Mouse (Mus musculus): Measurements from ENCODE around the gene Cenpa. TPM values are rescaled to one million over a fixed set of nuclear protein-coding genes. Genes with fewer than 3 reads are reported as not detected.

Gene Cenpa
- polyA plus RNA-seq, 1 experiment from 2014 or later, result 467 TPM

DNA sequence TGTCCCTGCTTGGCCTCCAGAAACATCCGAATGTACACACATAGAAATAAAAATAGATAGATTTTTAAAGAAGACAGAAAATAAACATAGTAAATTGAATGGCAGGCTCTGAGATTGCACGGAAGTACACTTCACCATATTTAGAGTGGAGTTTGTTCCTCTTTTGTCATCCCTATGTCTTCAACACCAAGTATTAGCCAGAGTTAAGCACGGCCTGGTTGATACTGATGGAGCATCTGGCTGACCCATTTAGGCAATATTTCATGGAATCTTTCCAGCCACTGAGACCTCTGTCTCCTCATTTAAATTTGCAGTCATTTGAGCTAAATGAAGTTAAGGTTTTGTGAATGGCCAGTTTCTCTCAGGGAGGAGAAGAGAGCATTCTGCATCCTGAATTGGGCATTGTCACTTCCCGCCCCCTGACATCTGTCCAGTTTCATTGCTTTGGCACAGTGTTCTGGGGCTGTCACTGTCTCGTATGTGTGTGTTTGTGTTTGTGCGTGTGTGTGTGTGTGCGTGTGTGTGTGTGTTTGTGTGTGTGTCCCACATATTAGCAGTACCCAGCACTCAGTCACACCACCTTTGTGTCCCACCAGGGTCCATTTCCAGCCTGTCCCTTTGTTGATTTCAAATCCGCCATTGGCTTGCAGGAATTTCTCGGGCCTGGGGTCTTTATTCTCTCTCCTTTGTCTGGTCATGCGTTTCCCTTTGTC is 51.6 kb downstream of the Cenpa start:
- Histone ChIP-seq H3K27me3 (replicated peaks; ENCODE audit: low read depth, poor library complexity, severe bottlenecking) (peaks cover 32% of the 10 kb centered on the region), H3K4me1 (peaks cover 17% of the 10 kb centered on the region), H3K36me3 (replicated peaks) (peaks cover 23% of the 10 kb centered on the region), H3K27ac (replicated peaks) (peak overlapping the region; percentile 62), H3K9me3 (no peaks in the 10 kb centered on the region), H3K4me3 (peak overlapping the region; percentile 18; the same call in 1 of the 2 replicates)
- 65% methylated on average over 10 of the region's 10 CpGs for WGBS
- peak; percentile 6 for DNase-seq (ENCODE audit: low spot score)

DNA sequence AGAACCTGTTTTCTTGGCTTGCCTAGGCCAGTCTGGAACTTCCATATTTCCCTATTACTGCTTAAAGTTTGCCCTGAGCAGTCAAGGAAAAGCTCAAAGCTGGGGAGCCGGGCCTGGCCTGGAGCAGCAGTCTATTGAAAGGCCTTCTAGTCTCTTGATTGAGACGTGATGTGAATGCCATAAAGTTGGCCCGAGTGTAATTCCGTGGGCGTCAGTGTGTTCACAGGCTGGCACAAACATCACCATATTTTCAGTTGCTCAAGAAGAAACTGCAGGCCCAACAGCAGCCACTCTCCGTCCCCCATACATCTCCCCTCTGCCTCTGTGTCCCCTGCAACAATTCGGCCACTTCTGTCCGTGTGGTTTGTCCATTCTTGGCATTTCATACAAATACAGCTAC is 55.4 kb downstream of the Cenpa start:
- Histone ChIP-seq H3K4me1 (peaks cover 10% of the 10 kb centered on the region; the same call in 1 of the 2 replicates), H3K4me3 (no peak overlapping the region), H3K9me3 (no peaks in the 10 kb centered on the region), H3K36me3 (replicated peaks) (peaks cover 35% of the 10 kb centered on the region), H3K27ac (replicated peaks) (no peak overlapping the region), H3K27me3 (replicated peaks; ENCODE audit: low read depth, poor library complexity, severe bottlenecking) (no peaks in the 10 kb centered on the region)
- 93% methylated on average over 8 of the region's 8 CpGs for WGBS
- no peak for DNase-seq (ENCODE audit: low spot score)

Small RNAs within 50 kb of the gene (microRNA-seq; reads per million reads assigned to microRNA genes)
- gene Mir5625, result not detected

Other genes starting within 250 kb of the Cenpa start
- 0.05 TPM in 1 of 2 replicates, not detected in the other for gene Otof, start 204.8 kb upstream of the Cenpa start, polyA plus RNA-seq (2016; fragmentation: Nextera tagmentation; extraction: Ambion mirVana)
- not detected in 2 replicates for gene 1700001C02Rik, start 200.7 kb upstream of the Cenpa start, polyA plus RNA-seq (2016; fragmentation: Nextera tagmentation; extraction: Ambion mirVana)
- gene Cib4, start 120.9 kb upstream of the Cenpa start, polyA plus RNA-seq (2016; fragmentation: Nextera tagmentation; extraction: Ambion mirVana), result not detected in 2 replicates
- 0.26 and 0.35 TPM in 2 replicates for gene Kcnk3, start 78.6 kb upstream of the Cenpa start, polyA plus RNA-seq (2016; fragmentation: Nextera tagmentation; extraction: Ambion mirVana)
- 24.3 and 24.4 TPM in 2 replicates for gene Slc35f6, start 18.8 kb upstream of the Cenpa start, polyA plus RNA-seq (2016; fragmentation: Nextera tagmentation; extraction: Ambion mirVana)
- gene Dpysl5, start 44.8 kb downstream of the Cenpa start, polyA plus RNA-seq (2016; fragmentation: Nextera tagmentation; extraction: Ambion mirVana), result 32.8 and 39.6 TPM in 2 replicates
- gene Mapre3, start 147.9 kb downstream of the Cenpa start, polyA plus RNA-seq (2016; fragmentation: Nextera tagmentation; extraction: Ambion mirVana), result 15.2 and 15.5 TPM in 2 replicates
- 68.7 and 71.1 TPM in 2 replicates for gene Tmem214, start 201.2 kb downstream of the Cenpa start, polyA plus RNA-seq (2016; fragmentation: Nextera tagmentation; extraction: Ambion mirVana)
- gene Agbl5, start 221.9 kb downstream of the Cenpa start, polyA plus RNA-seq (2016; fragmentation: Nextera tagmentation; extraction: Ambion mirVana), result 21.8 and 26.9 TPM in 2 replicates
- gene Ost4, start 241.0 kb downstream of the Cenpa start, polyA plus RNA-seq (2016; fragmentation: Nextera tagmentation; extraction: Ambion mirVana), result 399 and 407 TPM in 2 replicates
- gene Emilin1, start 246.6 kb downstream of the Cenpa start, polyA plus RNA-seq (2016; fragmentation: Nextera tagmentation; extraction: Ambion mirVana), result 158 and 162 TPM in 2 replicates